Mouse (Mus musculus): Measurements from ENCODE around the gene Hnrnpl. TPM values are rescaled to one million over a fixed set of nuclear protein-coding genes. Genes with fewer than 3 reads are reported as not detected.

Hnrnpl gene
- total RNA-seq, 4 experiments from 2014 or later = 403 to 453 (median 434) TPM

- no peak for DNase-seq (ENCODE audit: low spot score in 2 of 2)
Observed at GRCm38 (mm10) chr7:28811640-28812275, 3.4 kb downstream of the Hnrnpl start.

- DNase-seq (ENCODE audit: low spot score in 2 of 2) = no peak
Observed at GRCm38 (mm10) chr7:28812436-28812835, 4.1 kb downstream of the Hnrnpl start.

DNA sequence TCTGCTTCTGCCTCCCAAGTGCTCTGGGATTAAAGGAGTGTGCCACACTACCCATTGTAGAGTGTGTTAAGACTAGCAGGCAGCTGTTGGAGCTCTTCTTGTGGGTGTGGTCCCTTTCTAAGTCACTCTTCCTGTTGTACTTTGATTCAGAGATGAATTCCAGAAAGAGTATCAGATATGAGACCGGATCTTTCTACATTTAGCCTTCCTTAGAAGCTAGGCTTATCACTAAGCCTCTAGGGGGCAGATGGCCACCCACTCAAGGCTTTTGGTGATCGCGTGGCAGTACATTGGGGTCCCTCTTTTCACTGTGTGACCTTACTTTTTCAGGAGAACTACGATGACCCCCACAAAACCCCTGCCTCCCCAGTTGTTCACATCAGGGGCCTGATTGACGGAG is 4.6 kb downstream of the Hnrnpl start:
- no peak for DNase-seq (ENCODE audit: low spot score in 2 of 2)

DNA sequence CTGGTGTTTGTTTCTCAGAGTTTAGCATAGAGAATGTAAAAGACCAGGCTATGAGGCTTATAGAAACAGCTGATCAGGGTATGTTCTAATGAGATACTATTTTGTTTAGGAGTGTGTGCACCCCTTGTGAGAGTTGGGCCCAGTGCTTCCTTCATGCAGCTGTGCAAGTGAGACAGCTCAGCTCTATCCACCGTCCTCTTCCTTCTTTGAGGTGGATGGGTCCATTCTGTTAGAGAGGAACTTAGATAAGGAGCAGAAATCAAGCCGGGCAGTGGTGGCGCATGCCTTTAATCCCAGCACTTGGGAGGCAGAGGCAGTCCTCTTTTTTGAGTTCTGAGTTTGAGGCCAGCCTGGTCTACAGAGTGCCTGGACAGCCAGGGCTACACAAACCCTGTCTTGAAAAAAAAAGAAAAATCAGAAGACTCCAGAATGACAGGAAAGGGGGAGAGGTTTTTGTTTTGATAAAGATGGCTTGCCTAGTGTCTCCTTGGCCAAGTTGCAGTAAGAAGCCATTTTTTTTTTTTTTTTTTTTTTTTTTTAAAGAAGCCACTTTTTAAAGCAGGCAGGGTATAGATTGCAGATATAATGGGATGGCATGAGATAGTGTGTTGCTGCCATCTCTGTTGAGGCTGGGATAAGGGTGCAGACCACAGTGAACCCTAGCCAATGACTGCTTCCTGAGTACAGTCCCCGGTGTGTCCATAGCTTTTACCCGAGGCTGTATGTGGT is 6.1 kb downstream of the Hnrnpl start:
- DNase-seq (ENCODE audit: low spot score in 2 of 2) = no peak

GRCm38 (mm10) chr7:28815230-28815629 is 6.9 kb downstream of the Hnrnpl start:
- no peak for DNase-seq (ENCODE audit: low spot score in 2 of 2)

DNA sequence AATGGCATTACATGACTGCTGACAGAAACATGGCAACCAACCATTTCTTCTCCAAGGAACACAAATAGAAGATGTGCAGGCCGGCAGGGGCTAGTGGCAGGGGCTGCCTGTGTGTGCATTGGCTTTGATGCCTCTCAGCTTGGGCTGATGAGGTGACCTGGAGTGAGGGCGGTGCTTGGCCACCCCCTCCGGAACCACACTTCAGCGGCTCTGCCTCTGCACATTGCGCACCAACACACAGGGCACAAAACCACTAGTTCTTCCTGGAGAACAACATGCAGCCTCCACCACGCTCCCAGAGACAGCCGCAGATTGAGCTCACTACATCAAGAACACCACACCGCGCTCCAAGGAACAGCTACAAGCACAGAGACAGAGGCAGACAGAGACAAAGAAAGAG is 7.9 kb downstream of the Hnrnpl start:
- DNase-seq (ENCODE audit: low spot score in 2 of 2) = no peak

- DNase-seq (ENCODE audit: low spot score in 2 of 2) = no peak
Observed at GRCm38 (mm10) chr7:28816920-28817319, 8.6 kb downstream of the Hnrnpl start.

GRCm38 (mm10) chr7:28817524-28817923 is 9.2 kb downstream of the Hnrnpl start:
- DNase-seq (ENCODE audit: low spot score in 2 of 2) = no peak

DNA sequence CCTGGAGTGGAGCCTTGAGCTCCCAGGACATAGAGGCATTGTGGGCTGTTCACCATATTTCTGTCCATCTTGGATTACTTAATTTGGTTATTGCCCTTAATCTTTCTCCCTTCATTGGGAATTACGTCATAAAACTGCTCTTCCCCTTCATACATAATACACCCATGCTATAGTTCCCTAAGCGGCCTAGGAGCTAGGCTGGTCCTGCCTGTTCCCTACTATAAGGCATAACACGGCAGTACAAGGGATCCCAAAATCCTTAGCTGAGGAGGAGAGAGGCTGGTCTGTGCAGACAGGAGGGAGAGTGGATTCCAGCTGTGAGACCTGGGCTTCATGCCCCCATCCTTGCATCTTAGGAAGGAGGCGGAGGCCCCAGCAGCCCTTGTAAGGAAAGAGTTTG is 9.6 kb downstream of the Hnrnpl start:
- no peak for DNase-seq (ENCODE audit: low spot score in 2 of 2)

DNA sequence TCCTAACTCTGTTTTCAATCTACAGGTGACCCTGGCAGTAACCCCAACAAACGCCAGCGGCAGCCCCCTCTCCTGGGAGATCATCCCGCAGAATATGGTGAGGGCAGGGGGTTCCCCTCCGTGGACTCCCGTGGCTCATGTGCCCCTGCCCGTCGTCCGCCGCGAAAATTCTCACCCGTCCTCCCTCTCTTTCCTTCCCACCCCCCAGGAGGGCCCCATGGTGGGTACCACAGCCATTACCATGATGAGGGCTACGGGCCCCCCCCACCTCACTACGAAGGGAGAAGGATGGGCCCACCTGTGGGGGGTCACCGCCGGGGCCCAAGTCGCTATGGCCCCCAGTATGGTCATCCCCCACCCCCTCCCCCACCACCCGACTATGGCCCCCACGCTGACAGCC is 10.1 kb downstream of the Hnrnpl start:
- DNase-seq (ENCODE audit: low spot score in 2 of 2) = no peak

DNA sequence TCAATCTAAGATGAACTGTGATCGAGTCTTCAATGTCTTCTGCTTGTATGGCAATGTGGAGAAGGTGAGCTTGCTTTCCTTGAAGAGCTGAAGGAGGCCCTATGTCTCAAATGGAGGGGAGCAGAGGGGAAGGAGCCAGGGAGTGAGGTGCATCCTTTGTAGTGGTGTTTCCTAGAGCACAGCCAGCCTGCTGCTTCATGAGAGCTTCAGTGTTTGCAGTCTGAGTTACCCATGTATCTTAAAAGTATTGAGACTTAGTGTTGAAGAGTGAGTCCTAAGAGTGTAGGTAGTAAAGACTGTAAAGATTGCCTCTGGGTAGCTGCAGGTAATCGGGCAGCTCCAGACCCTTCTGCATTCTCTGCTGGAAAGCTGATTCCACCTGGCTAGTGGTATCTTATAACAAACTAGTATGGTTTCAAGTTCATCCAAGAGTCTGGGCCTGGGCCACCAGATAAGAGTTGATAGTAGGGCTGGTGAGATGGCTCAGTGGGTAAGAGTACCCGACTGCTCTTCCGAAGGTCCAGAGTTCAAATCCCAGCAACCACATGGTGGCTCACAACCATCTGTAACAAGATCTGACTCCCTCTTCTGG is 10.6 kb downstream of the Hnrnpl start:
- DNase-seq (ENCODE audit: low spot score in 2 of 2) = no peak

DNA sequence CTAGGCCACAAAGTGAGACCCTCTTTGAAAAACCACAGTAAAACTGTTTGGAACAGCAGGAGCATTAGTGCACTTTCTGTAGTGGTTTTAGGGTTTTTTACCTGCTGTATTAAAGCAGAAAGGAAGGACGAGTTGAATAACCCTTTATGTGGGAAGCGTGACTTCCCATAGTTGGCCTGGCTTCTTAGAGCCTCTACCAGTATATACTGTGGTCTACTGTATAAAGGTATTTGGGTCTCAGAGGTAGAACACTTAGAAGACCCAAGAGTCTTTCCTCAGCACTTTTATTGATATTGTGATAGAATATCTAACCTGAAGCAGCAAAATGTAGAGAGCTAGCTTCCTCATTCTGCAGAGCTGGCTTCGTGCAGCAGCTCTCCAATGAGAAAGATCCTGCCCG is 11.2 kb downstream of the Hnrnpl start:
- DNase-seq (ENCODE audit: low spot score in 2 of 2) = no peak

DNA sequence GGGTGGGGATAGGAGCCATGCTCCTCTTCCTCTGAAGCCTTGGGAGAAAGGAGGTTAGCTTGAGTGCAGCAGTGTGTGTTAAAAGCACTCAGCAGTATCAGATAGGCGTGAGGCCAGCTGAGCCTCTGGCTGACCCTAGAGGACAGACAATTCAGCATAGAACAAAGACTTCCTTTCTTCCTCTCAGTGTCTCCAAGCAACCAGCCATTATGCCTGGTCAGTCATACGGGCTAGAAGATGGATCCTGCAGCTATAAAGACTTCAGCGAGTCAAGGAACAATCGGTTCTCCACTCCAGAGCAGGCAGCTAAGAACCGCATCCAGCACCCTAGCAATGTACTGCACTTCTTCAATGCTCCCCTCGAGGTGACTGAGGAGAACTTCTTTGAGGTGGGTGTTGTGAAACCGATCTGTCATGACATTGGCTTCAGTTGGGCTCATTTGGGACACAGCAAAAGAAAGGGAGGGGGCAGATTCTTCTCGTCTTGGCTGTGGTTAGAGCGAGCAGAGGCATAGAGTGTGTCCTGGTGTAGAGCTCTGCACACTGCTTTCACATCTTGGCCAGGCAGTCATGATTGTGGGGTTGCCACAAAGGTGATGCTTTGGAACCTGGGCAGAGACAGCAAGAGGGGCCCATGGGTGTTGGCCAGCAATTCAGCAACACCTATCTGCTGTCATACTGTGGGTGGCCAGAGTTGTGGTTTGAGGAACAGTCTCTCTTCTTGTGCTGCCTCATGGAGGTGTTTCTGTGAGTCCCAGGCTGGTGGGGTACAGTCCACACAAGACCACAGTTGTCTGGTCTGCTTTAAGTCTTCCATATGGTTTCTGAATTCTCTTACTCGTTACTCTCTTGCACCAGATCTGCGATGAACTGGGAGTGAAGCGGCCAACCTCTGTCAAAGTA is 12.3 kb downstream of the Hnrnpl start:
- no peak for DNase-seq (ENCODE audit: low spot score in 2 of 2)

GRCm38 (mm10) chr7:28821261-28821831 is 13.0 kb downstream of the Hnrnpl start:
- DNase-seq (ENCODE audit: low spot score in 2 of 2) = peak; percentile 78 to 84

DNA sequence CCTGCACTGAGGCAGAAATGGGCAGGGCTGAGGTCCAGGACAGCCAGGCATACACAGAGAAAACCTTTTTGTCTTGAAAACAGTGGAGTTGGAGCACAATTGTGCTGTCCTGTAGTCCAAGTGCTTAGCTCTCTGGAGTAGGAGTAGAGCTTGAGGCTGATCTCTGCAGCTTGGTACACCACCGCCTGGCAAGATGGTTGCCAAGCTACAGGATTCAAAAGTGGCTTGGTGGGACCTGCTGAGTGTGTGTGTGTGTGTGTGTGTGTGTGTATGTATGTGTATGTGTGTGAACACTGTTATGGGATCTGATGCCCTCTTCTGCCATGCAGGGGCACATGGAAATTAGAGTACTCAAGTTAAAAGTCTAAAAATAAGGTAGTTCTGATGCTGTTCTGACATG is 14.2 kb downstream of the Hnrnpl start:
- DNase-seq (ENCODE audit: low spot score in 2 of 2) = no peak

GRCm38 (mm10) chr7:28822993-28823903 is 14.9 kb downstream of the Hnrnpl start:
- DNase-seq (ENCODE audit: low spot score in 2 of 2) = no peak

DNA sequence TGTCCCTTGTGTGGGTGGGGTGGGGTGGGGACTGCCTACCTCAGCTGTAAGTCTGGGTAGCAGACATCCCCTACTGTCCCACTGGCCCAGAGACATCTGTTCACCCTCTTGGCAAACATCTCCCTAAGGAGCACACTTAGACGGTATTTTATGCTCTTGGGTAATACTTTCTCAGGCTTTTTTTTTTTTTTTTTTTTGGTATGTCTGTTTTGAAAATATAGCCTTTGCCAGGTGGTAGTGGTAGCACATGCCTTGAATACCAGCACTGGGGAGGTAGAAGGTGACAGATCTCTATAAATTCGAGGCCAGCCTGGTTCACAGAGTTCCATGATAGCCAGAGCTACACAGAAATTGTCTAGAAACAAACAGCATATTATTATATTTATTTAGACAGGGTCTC is 15.6 kb downstream of the Hnrnpl start:
- DNase-seq (ENCODE audit: low spot score in 2 of 2) = no peak

- peak; percentile 84 to 90 for DNase-seq (ENCODE audit: low spot score in 2 of 2)
Observed at GRCm38 (mm10) chr7:28824941-28825685, 16.8 kb downstream of the Hnrnpl start, which contains the start of gene Ech1. Ech1 (plus strand) TSS chr7:28825217.

- no peak for DNase-seq (ENCODE audit: low spot score in 2 of 2)
Observed at GRCm38 (mm10) chr7:28825686-28826401, 17.5 kb downstream of the Hnrnpl start.

Measured in layer of hippocampus, adult 8-10 months (tissue).